Mouse (Mus musculus) cerebellum, adult 11-12 months (tissue): ENCODE results near the gene Tmppe.

Experiments used
- DNase-seq: peaks from one replicate; pipeline ENCODE4 v3.0.0; 2022

Tmppe gene

GRCm38 (mm10) chr9:114446887-114447286, 46.0 kb downstream of the Tmppe start:
- no peak for DNase-seq

DNA sequence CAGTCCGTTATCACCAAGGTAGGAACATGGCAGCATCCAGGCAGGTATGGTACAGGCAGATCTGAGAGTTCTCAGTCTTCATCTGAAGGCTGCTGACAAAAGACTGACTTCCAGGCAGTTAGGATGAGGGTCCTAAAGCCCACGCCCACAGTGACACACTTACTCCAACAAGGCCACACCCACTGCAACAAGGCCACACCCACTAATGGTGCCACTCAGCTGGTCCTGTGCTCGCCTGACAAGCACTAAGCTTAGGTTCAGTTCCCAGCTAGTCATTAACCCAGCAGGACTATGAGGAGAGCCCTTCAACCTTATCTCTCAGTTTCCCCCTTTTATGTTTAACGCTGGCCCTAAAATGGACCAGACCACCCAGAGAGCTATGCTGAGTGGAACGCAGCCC, 47.8 kb downstream of the Tmppe start:
- DNase-seq = no peak

GRCm38 (mm10) chr9:114449120-114449754, 48.3 kb downstream of the Tmppe start:
- no peak for DNase-seq

GRCm38 (mm10) chr9:114451615-114452014, 50.7 kb downstream of the Tmppe start:
- DNase-seq = no peak

DNA sequence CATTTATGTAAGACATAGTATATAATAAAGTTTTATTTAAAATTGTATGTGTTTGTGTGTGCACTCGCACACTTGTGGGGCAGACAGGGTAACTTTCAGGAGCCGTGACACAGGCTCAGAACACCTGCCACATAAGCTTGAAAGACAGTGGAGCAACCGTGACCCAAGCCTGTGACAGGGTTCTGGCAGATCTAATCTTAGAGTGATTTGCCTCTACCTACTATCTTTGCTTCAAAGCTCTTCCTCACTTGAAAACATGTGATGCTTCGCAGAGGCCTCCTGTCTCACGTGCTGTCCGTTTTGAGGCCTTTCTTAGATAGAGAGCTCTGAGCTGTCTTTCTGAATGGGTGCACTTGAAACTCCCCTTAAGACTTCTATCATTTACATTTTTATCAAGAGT, 51.5 kb downstream of the Tmppe start:
- no peak for DNase-seq

GRCm38 (mm10) chr9:114455420-114455819, 54.5 kb downstream of the Tmppe start:
- no peak for DNase-seq
